ENCODE assay signal across 8 mouse cellular contexts in the genomic region with DNA sequence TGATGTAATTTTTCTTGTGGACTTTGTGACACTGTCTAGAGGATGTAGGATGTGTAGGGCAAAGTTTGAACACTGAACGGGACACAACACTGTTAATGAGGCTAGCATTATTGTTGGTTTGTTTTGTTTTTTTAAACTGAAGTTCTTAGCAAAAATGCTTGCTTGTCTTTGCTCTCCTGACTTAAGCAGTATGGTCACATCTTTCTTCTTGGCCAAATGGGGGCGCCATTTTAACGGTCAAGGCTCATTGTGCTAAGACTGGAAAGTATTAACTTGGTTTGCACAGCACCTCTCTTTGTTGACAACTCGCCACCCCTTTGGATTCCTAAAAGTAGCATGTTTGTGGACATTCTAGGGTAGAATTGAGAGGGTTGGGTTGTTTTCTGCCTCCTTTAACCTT. TPM values are rescaled to one million over a fixed set of nuclear protein-coding genes. Genes with fewer than 3 reads are reported as not detected.
DNase-seq lines count a peak whose midpoint lies in the region; ATAC-seq and TF ChIP-seq lines count a peak whose summit lies in the region.

No protein-coding gene starts in this region.

- H3K4me1 ChIP-seq in cortical plate, adult 2 months (ENCODE audit: control insufficient read depth, insufficient read depth, low read length): no peaks in the 10 kb centered on the region; the same call in 1 of the 2 replicates
- peaks cover 8% of the 10 kb centered on the region for H3K4me1 ChIP-seq in limb, embryonic 15.5 days
- H3K4me1 ChIP-seq in neural tube, embryonic 13.5 days (replicated peaks): peaks cover 31% of the 10 kb centered on the region

- peaks cover 49% of the 10 kb centered on the region for H3K36me3 ChIP-seq in limb, embryonic 15.5 days
- H3K36me3 ChIP-seq in neural tube, embryonic 13.5 days: peaks cover 45% of the 10 kb centered on the region

- no peaks in the 10 kb centered on the region for H3K9me3 ChIP-seq in limb, embryonic 15.5 days
- no peaks in the 10 kb centered on the region for H3K9me3 ChIP-seq in neural tube, embryonic 13.5 days

- H3K4me3 ChIP-seq in cortical plate, adult 2 months (ENCODE audit: insufficient read depth, low read length): peak overlapping the region; percentile 64; the same call in 1 of the 2 replicates
- peak overlapping the region; percentile 69 for H3K4me3 ChIP-seq in limb, embryonic 15.5 days
- peak overlapping the region; percentile 73 for H3K4me3 ChIP-seq in neural tube, embryonic 13.5 days

- H3K9ac ChIP-seq in limb, embryonic 15.5 days: no peak overlapping the region; the same call in 1 of the 2 replicates
- peak overlapping the region; percentile 88 for H3K9ac ChIP-seq in neural tube, embryonic 13.5 days

- no peak overlapping the region for H3K27ac ChIP-seq in cortical plate, adult 2 months (ENCODE audit: insufficient read depth, low read length)
- H3K27ac ChIP-seq in limb, embryonic 15.5 days: no peak overlapping the region
- no peak overlapping the region for H3K27ac ChIP-seq in neural tube, embryonic 13.5 days (replicated peaks)

- no peak for ATAC-seq in limb, embryonic 15.5 days (ENCODE audit: insufficient number of reproducible peaks, low FRiP score, low TSS enrichment, low read depth)
- ATAC-seq in neural tube, embryonic 13.5 days (ENCODE audit: low read depth): no peak
- no peak for ATAC-seq in monocyte, adult 5-6 weeks (replicated peaks; ENCODE audit: insufficient number of reproducible peaks, low FRiP score, low TSS enrichment, poor library complexity, severe bottlenecking)

- intact Hi-C loops in left cerebral cortex, postnatal 36 days (cut with DNase I): loop anchor here (10.0 kb wide), 1 partner anchor 67 kb away; no protein-coding TSS in a partner anchor
- intact Hi-C loops in heart, postnatal 10 days (cut with DNase I): loop anchor here (5.0 kb wide), 1 partner anchor 150 kb away; no protein-coding TSS in a partner anchor

- no peak for TF ChIP-seq POLR2A in cortical plate, adult 2 months (IDR thresholded peaks at IDR 0.05; ENCODE audit: extremely low read depth, insufficient read depth, low read length)

- peak; percentile 12 to 30 for DNase-seq in left cerebral cortex, adult 18-20 months (ENCODE audit: low spot score in 2 of 2)
- no peak for DNase-seq in left cerebral cortex, postnatal 36 days (ENCODE audit: low spot score in 2 of 2)
- peak; percentile 58 for DNase-seq in MEL-GATA-1-ER (ENCODE audit: extremely low read depth, low read depth)
- peak; percentile 43 to 57 for DNase-seq in heart, postnatal 10 days

- no peaks in the 10 kb centered on the region for H3K27me3 ChIP-seq in limb, embryonic 15.5 days
- no peaks in the 10 kb centered on the region for H3K27me3 ChIP-seq in neural tube, embryonic 13.5 days

- 20% methylated on average over 4 of the region's 4 CpGs for WGBS in limb, embryonic 15.5 days
- 35% methylated on average over 4 of the region's 4 CpGs for WGBS in neural tube, embryonic 13.5 days

- peak overlapping the region; percentile 83 for H3K4me2 ChIP-seq in limb, embryonic 15.5 days
- H3K4me2 ChIP-seq in neural tube, embryonic 13.5 days: peak overlapping the region; percentile 97

- peak; percentile 31; the same call in 1 of the 2 replicates for TF ChIP-seq CTCF in cortical plate, adult 2 months (IDR thresholded peaks at IDR 0.05; ENCODE audit: extremely low read depth, insufficient read depth, low read length)

RNA-seq across cellular contexts. Expression of gene Ahsa1, which starts 1.4 kb away (rescaled TPM):
- 100 to 1,000 TPM; 176 to 181 TPM for total RNA-seq in left cerebral cortex, adult 18-20 months (2021)
- total RNA-seq in left cerebral cortex, postnatal 36 days (2021): 100 to 1,000 TPM; 173 to 174 TPM
- 179 and 189 TPM in 2 replicates for polyA plus RNA-seq in cortical plate, adult 2 months (2012; rRNA removed)
- total RNA-seq in heart, postnatal 10 days (2021): 100 to 1,000 TPM; 103 to 108 TPM
- 205 and 215 TPM in 2 replicates for polyA plus RNA-seq in limb, embryonic 15.5 days (2015; fragmentation: Nextera tagmentation; extraction: Ambion mirVana)
- polyA plus RNA-seq in neural tube, embryonic 13.5 days (2015; fragmentation: Nextera tagmentation; extraction: Ambion mirVana): 196 and 211 TPM in 2 replicates
- 175 to 197 TPM (median 181 TPM) in 3 replicates for total RNA-seq in monocyte, adult 5-6 weeks (2017)

RNA-seq across cellular contexts. Expression of gene Vipas39, which starts 1.6 kb away (rescaled TPM):
- 10 to 100 TPM; 50.9 to 54.3 TPM for total RNA-seq in left cerebral cortex, adult 18-20 months (2021)
- total RNA-seq in left cerebral cortex, postnatal 36 days (2021): 10 to 100 TPM; 52.1 to 58.6 TPM
- polyA plus RNA-seq in cortical plate, adult 2 months (2012; rRNA removed): 61.0 and 64.0 TPM in 2 replicates
- 10 to 100 TPM; 33.2 to 34.0 TPM for total RNA-seq in heart, postnatal 10 days (2021)
- 42.2 and 42.5 TPM in 2 replicates for polyA plus RNA-seq in limb, embryonic 15.5 days (2015; fragmentation: Nextera tagmentation; extraction: Ambion mirVana)
- 56.9 and 58.2 TPM in 2 replicates for polyA plus RNA-seq in neural tube, embryonic 13.5 days (2015; fragmentation: Nextera tagmentation; extraction: Ambion mirVana)
- 29.4 to 34.9 TPM (median 34.6 TPM) in 3 replicates for total RNA-seq in monocyte, adult 5-6 weeks (2017)

RNA-seq across cellular contexts. Expression of gene Noxred1, which starts 29.1 kb away (rescaled TPM):
- total RNA-seq in left cerebral cortex, adult 18-20 months (2021): 1 to 10 TPM; 1.8 to 2.3 TPM
- total RNA-seq in left cerebral cortex, postnatal 36 days (2021): 1 to 10 TPM in 1 of 2 experiments, under 1 TPM in 1; 0.84 to 1.8 TPM
- polyA plus RNA-seq in cortical plate, adult 2 months (2012; rRNA removed): 2.0 and 2.5 TPM in 2 replicates
- total RNA-seq in heart, postnatal 10 days (2021): under 1 TPM in 1 of 2 experiments, not detected in 1; 0.36 TPM
- polyA plus RNA-seq in limb, embryonic 15.5 days (2015; fragmentation: Nextera tagmentation; extraction: Ambion mirVana): 0.46 and 0.78 TPM in 2 replicates
- 1.6 and 1.7 TPM in 2 replicates for polyA plus RNA-seq in neural tube, embryonic 13.5 days (2015; fragmentation: Nextera tagmentation; extraction: Ambion mirVana)
- total RNA-seq in monocyte, adult 5-6 weeks (2017): 0.29 to 0.86 TPM in 2 of 3 replicates, not detected in the other

RNA-seq across cellular contexts. Expression of gene Ism2, which starts 31.8 kb away (rescaled TPM):
- under 1 TPM; 0.30 to 0.33 TPM for total RNA-seq in left cerebral cortex, adult 18-20 months (2021)
- total RNA-seq in left cerebral cortex, postnatal 36 days (2021): under 1 TPM in 1 of 2 experiments, not detected in 1; 0.32 TPM
- polyA plus RNA-seq in cortical plate, adult 2 months (2012; rRNA removed): 0.23 and 0.25 TPM in 2 replicates
- total RNA-seq in heart, postnatal 10 days (2021): under 1 TPM in 1 of 2 experiments, not detected in 1; 0.43 TPM
- 1.3 and 1.7 TPM in 2 replicates for polyA plus RNA-seq in limb, embryonic 15.5 days (2015; fragmentation: Nextera tagmentation; extraction: Ambion mirVana)
- polyA plus RNA-seq in neural tube, embryonic 13.5 days (2015; fragmentation: Nextera tagmentation; extraction: Ambion mirVana): 0.60 and 0.61 TPM in 2 replicates
- total RNA-seq in monocyte, adult 5-6 weeks (2017): not detected in 3 replicates

Comparison
In these comparisons a context has a peak if more than half of its experiments do, and no peak if none do; other contexts are left out.
1. DNase-seq: peak in left cerebral cortex, adult 18-20 months (2 of 2), MEL-GATA-1-ER (single experiment) and heart, postnatal 10 days (2 of 2); none in left cerebral cortex, postnatal 36 days (0 of 2).
2. Peak in every context shown above with its lines, with median percentiles within 50 percentile points of each other: H3K4me3 ChIP-seq.